Mouse (Mus musculus) lung, embryonic 16.5 days (tissue): ENCODE data around the gene Ube2d3. TPM values are rescaled to one million over a fixed set of nuclear protein-coding genes. Genes with fewer than 3 reads are reported as not detected.
"Not testable (repeated sequence)": the region's sequence is repeated elsewhere in the genome, so short reads cannot be mapped to it uniquely, and the experiment has no call there.

ENCODE experiments used
- ATAC-seq: fragments of 200-750 bp; cut with Nextera tagmentation; 2 replicates; pipeline ENCODE4 v1.8.0; 2017; ENCODE audit warnings: low read depth, mild to moderate bottlenecking, moderate library complexity
- H3K27ac ChIP-seq: fragments of 300-500 bp; sonication (generic); 2 replicates; pipeline ENCODE4 v1.5.1; 2014; ENCODE audit warnings: mild to moderate bottlenecking, control low read depth, low read length
- H3K27me3 ChIP-seq: fragments of 300-500 bp; sonication (generic); 2 replicates; pipeline ENCODE4 v1.6.1; 2014; ENCODE audit warnings: low read depth, low read length, mixed read lengths; ENCODE audit not compliant: control insufficient read depth, insufficient read depth
- H3K36me3 ChIP-seq: fragments of 300-500 bp; sonication (generic); 2 replicates; pipeline ENCODE4 v1.6.1; 2014; ENCODE audit warnings: low read length; ENCODE audit not compliant: control insufficient read depth, insufficient read depth
- H3K4me1 ChIP-seq: fragments of 300-500 bp; sonication (generic); replicated peaks from 2 replicates; pipeline ENCODE4 v1.6.1; 2014; ENCODE audit warnings: low read length, mixed read lengths; ENCODE audit not compliant: control insufficient read depth, insufficient read depth
- H3K4me2 ChIP-seq: fragments of 300-500 bp; sonication (generic); 2 replicates; pipeline ENCODE4 v1.6.1; 2014; ENCODE audit warnings: low read depth, low read length, control low read depth
- H3K4me3 ChIP-seq: fragments of 300-500 bp; sonication (generic); 2 replicates; pipeline ENCODE4 v1.5.1; 2014; ENCODE audit warnings: mild to moderate bottlenecking, low read length, control low read depth
- H3K9ac ChIP-seq: fragments of 300-500 bp; sonication (generic); 2 replicates; pipeline ENCODE4 v1.6.1; 2014; ENCODE audit warnings: low read length, control low read depth
- H3K9me3 ChIP-seq: fragments of 300-500 bp; sonication (generic); 2 replicates; pipeline ENCODE4 v1.6.1; 2016; ENCODE audit warnings: low read length; ENCODE audit not compliant: control insufficient read depth
- WGBS: fragments of 180-500 bp; shearing (Covaris S2); extraction: QIAGEN DNeasy Blood & Tissue Kit; methylation state at CpG from one replicate; pipeline ENCODE4 v1.1.7; 2014; 5-methylcytosine and 5-hydroxymethylcytosine counted together
- polyA plus RNA-seq: library from polyadenylated mRNA; unstranded; fragments of >200 nt; fragmentation: Nextera tagmentation; extraction: Ambion mirVana; gene quantifications from 2 replicates; pipeline ENCODE4 v1.2.1, GENCODE M21; 2015

The Ube2d3 gene
- polyA plus RNA-seq, 1 experiment from 2014 or later, result 516 TPM

DNA sequence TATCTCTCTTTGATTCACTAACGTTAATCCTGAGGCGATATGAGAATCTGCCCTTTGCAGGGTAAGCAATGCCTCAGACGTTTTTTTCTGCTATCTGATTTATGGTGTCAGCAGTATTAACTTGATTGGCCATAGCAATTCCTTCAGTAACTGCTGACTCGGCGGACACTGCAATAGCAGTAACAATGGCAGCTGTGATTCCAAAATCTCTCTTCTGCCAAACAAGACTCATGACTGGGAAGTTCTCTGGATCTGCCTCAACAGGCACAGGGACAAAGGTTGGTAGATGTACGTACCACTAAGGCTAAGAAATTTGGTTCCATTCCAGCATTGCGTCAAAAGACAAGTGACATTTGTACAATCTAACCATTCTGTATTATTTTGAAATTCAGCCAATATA is 55.4 kb downstream of the Ube2d3 start:
- H3K27me3 ChIP-seq, H3K4me3 ChIP-seq, H3K36me3 ChIP-seq, ATAC-seq, H3K4me1 ChIP-seq, H3K9me3 ChIP-seq, H3K27ac ChIP-seq, H3K9ac ChIP-seq, H3K4me2 ChIP-seq: not testable (repeated sequence)
- 66% methylated on average over 7 of the region's 7 CpGs for WGBS

DNA sequence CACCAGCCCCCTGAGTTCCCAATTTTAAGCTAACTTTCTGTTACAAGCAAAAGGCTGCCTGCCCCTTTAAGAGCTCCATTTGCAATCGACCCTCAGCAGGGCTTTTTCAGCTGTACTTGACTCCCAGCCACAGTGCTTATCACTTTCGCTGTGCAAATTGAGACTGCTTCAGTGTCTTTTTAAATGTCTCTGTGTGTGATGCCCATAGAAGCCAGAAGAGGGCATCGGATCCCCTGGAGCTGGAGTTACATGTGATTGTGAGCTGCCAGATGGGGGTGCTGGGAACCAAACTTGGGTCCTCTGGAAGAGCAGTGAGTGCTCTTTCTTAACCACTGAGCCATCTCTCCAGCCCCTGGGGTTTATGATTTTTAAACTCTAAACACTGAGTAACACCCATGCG is 60.0 kb downstream of the Ube2d3 start:
- not testable (repeated sequence) for H3K27me3 ChIP-seq, H3K4me2 ChIP-seq, H3K9ac ChIP-seq, ATAC-seq, H3K36me3 ChIP-seq, H3K27ac ChIP-seq, H3K9me3 ChIP-seq, H3K4me1 ChIP-seq, H3K4me3 ChIP-seq
- 77% methylated on average over 4 of the region's 4 CpGs for WGBS

DNA sequence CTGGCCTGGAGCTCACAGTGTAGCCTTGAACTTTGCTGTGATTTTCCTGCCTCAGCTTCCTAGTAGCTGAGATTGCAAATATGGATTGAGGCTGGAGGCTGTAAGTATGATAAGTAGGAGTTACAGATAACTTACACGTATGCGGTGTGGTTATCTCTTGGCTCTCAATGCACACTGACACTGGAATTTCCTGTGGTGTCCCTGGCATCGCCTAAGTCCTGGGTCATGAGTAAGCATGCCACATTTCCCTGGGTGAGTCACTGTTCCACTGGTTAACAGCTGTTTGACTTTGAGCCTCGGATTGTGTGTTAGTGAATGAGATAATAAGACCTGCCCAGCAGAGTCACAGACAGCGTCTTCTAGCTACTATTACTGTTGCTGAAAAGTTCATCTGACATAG is 60.9 kb downstream of the Ube2d3 start:
- no peaks in the 10 kb centered on the region for H3K27me3 ChIP-seq
- 67% methylated on average over 5 of the region's 5 CpGs for WGBS
- peaks cover 3% of the 10 kb centered on the region; the same call in 1 of the 2 replicates for H3K9me3 ChIP-seq
- no peak overlapping the region for H3K27ac ChIP-seq
- H3K4me2 ChIP-seq, result no peak overlapping the region
- no peak overlapping the region for H3K9ac ChIP-seq
- ATAC-seq, result no peak
- H3K4me1 ChIP-seq, result no peaks in the 10 kb centered on the region
- no peak overlapping the region for H3K4me3 ChIP-seq
- no peaks in the 10 kb centered on the region for H3K36me3 ChIP-seq

DNA sequence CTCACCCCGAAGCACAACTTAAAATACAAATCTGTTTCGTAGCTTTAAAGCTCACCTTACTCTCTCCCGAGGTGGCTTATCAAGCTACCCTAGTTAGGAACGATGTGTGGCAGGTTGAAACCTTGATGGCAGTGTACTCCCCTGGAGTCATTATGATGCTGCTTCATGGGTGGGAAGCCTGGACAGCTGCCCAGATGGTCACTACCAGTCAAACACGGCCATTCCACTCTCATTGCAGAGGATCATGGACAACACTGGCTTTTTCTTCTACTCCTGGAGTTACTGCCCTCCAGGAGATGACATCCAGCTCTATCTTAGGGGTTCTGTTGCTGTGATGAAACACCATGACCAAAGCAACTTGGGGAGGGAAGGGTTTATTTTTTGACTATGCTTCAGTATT is 65.2 kb downstream of the Ube2d3 start:
- H3K27ac ChIP-seq, result no peak overlapping the region
- no peak overlapping the region for H3K4me3 ChIP-seq
- no peaks in the 10 kb centered on the region for H3K4me1 ChIP-seq
- H3K36me3 ChIP-seq, result no peaks in the 10 kb centered on the region
- peaks cover 1% of the 10 kb centered on the region; the same call in 1 of the 2 replicates for H3K9me3 ChIP-seq
- H3K27me3 ChIP-seq, result no peaks in the 10 kb centered on the region
- 78% methylated on average over 5 of the region's 5 CpGs for WGBS
- no peak overlapping the region for H3K4me2 ChIP-seq
- no peak overlapping the region for H3K9ac ChIP-seq
- no peak for ATAC-seq

DNA sequence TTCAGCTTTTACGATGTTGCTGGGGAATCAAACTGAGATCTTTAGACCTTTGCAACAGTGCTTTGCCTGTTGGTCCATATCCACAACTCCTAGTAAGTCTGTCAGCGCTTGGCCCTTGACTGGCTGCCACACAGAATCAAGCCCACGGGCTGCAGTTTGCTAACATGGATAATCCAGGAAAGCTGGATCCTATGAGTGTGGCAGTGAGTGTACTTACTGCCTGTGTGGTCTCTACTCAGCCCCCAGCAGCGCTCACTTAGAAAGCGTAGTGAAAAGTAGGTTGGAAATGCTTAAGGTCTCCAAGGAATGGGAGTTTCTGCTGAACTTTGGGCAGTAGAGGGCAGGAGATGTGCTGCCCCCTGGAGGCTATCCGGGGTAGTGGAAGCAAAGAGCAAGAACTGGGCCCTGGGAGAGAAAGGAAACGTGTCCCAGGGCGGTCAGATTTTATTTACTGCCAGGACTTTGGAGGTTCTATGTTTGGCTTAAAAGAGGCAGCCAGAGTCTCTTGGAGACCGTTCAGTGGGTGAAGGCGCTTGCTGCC is 67.5 kb downstream of the Ube2d3 start:
- H3K27ac ChIP-seq, result no peak overlapping the region
- peak; percentile 78 for ATAC-seq

DNA sequence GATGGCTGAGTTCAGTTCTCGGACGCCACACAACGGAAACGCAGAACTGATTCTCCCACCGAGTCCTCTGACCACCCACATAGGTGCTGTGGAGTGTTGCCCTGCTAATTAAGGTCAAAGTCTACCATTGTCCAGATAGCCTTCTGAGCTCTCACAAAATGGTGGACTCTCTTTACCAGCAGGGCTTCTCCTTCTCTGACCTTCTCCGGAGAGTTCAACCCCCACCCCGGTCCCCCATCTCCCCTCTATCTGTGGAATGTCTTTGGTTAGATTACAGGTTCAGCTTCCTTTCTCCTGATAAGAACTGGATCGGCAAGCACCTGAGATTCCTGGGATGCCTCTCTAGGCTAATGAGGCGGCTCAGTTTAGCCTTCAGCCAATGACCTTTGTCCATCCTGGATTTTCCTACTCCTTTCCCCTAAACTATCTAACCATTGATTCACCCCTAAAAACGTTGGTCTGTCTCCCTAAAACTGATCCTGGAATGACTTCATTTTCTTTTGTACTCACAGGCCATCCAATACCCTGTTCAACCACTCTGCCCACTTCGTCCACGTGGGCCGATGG is 68.0 kb downstream of the Ube2d3 start:
- no peak overlapping the region for H3K27ac ChIP-seq
- H3K9ac ChIP-seq, result no peak overlapping the region
- ATAC-seq, result no peak
- H3K4me3 ChIP-seq, result no peak overlapping the region
- H3K4me1 ChIP-seq, result no peaks in the 10 kb centered on the region
- no peaks in the 10 kb centered on the region for H3K9me3 ChIP-seq
- WGBS, result 66% methylated on average over 13 of the region's 13 CpGs
- no peaks in the 10 kb centered on the region for H3K36me3 ChIP-seq
- no peak overlapping the region for H3K4me2 ChIP-seq
- no peaks in the 10 kb centered on the region for H3K27me3 ChIP-seq

More for the DNA sequence above, 67.5 kb downstream of the Ube2d3 start:
- no peak overlapping the region for H3K4me3 ChIP-seq
- WGBS, result 56% methylated on average over 10 of the region's 10 CpGs
- no peaks in the 10 kb centered on the region for H3K27me3 ChIP-seq
- H3K9me3 ChIP-seq, result no peaks in the 10 kb centered on the region
- no peak overlapping the region for H3K4me2 ChIP-seq
- H3K9ac ChIP-seq, result no peak overlapping the region
- no peaks in the 10 kb centered on the region for H3K4me1 ChIP-seq
- H3K36me3 ChIP-seq, result no peaks in the 10 kb centered on the region

DNA sequence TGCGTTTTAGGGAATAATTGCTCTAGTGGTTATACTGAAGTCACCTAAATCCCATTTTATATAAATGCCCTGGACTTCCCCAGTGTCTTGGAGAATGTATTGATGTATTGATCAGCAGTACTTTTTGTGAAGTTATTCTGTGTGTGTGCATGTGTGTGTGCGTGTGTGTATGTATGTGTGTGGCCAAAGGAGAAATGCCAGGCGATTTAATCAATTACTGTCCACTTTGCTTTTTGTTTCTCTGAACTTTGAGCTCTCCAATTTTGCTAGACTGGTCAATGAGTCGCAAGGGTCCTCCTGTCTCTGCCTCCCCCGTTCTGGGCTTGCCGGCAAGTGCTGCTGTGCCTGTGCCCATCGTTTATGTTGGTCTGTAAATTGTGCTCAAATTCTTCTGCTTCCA is 69.6 kb downstream of the Ube2d3 start:
- Histone ChIP-seq H3K36me3 (no peaks in the 10 kb centered on the region), H3K4me1 (no peaks in the 10 kb centered on the region), H3K4me3 (no peak overlapping the region), H3K9me3 (no peaks in the 10 kb centered on the region), H3K4me2 (no peak overlapping the region), H3K27ac (no peak overlapping the region), H3K9ac (no peak overlapping the region), H3K27me3 (no peaks in the 10 kb centered on the region)
- WGBS, result 77% methylated on average over 7 of the region's 7 CpGs
- no peak for ATAC-seq

DNA sequence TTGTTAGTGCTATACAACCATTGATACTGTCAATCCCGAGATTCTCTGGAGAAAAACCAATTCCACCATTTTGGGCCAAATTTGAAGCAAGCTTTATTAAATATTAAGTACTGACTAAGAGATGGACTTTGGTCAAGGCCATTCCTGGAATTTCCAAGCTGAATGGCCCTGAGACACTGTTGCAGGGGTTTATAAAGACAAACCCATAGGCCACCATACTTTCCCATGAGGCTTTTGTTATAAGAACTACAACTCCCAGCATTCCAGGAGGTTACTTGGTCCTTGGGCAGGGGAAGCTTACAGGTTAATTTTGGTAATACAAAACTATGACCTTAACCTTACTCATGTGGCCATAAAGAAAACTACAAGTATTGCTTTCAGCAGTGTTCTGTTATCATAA is 70.2 kb downstream of the Ube2d3 start:
- Histone ChIP-seq H3K4me3 (no peak overlapping the region), H3K9ac (no peak overlapping the region), H3K4me1 (0 out of 2 replicates have a peak, but pooled peaks cover under 1% of the 10 kb centered on the region), H3K36me3 (no peaks in the 10 kb centered on the region), H3K27ac (no peak overlapping the region), H3K9me3 (no peaks in the 10 kb centered on the region), H3K4me2 (no peak overlapping the region), H3K27me3 (no peaks in the 10 kb centered on the region)
- 88% methylated on average over 1 of the region's 1 CpGs for WGBS
- no peak for ATAC-seq

DNA sequence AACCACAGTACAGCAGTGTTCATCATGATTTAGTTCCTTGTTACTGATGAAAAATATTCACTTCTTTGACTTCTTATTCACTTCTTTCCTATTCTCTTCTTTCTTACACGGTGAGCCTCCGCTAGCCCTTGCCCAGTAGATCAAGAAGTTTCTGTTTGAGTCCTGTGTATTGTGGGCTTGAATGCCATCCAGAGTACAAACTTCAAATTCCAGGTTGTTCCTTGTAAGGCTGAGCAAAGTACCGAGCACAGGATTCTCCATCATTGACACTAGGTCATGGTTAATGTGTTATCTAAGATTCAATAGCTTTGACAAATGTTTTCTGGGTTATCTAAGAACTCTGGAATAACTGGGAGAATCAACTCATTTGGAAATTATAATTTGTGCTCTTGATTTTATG is 72.4 kb downstream of the Ube2d3 start:
- Histone ChIP-seq H3K9ac (no peak overlapping the region), H3K9me3 (no peaks in the 10 kb centered on the region), H3K27ac (no peak overlapping the region), H3K4me1 (peaks cover 7% of the 10 kb centered on the region; the same call in 1 of the 2 replicates), H3K36me3 (no peaks in the 10 kb centered on the region), H3K4me2 (no peak overlapping the region), H3K4me3 (no peak overlapping the region), H3K27me3 (no peaks in the 10 kb centered on the region)
- WGBS, result 79% methylated on average over 3 of the region's 3 CpGs
- no peak for ATAC-seq
